Mouse (Mus musculus): ENCODE measurements at regions not wholly inside any gene's neighbourhood (a gene's known extent, or its start where the extent isn't known, plus 50 kb on each side); places are given as distances from the start of the nearest gene placed in this dataset.
"Not testable (repeated sequence)": the region's sequence is repeated elsewhere in the genome, so short reads cannot be mapped to it uniquely, and the experiment has no call there.

DNA sequence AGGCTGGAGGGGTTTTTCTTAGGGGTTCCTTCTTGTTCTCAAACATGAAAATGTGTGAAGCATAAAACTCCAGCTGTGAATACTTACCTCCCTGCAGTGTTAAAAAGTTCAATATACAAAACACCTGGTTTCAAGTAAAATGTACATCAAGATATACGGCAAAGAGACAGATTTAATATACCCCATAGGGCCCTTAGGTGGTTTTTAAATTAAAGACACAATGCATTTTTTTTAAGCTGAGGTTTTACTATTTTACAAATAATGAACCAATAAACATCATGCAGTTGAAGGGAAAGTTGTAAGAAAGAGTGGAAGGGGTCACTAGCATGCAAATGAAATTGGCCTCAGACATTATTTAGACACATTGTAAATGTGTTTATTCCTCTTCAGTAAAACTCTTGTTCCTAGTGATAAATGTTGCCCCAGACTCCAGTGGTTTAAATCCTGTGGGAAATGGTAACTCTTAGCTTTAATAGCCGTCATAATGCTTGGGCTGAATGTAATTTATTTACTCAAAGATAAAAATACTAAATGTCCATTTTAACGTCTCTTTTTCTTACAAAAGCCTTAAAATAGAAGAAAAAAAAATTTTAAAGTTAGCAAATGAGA lies 1337.9 kb downstream of the Efnb2 start:
- no peak for ATAC-seq (ENCODE audit: insufficient number of reproducible peaks, low FRiP score, low TSS enrichment)

DNA sequence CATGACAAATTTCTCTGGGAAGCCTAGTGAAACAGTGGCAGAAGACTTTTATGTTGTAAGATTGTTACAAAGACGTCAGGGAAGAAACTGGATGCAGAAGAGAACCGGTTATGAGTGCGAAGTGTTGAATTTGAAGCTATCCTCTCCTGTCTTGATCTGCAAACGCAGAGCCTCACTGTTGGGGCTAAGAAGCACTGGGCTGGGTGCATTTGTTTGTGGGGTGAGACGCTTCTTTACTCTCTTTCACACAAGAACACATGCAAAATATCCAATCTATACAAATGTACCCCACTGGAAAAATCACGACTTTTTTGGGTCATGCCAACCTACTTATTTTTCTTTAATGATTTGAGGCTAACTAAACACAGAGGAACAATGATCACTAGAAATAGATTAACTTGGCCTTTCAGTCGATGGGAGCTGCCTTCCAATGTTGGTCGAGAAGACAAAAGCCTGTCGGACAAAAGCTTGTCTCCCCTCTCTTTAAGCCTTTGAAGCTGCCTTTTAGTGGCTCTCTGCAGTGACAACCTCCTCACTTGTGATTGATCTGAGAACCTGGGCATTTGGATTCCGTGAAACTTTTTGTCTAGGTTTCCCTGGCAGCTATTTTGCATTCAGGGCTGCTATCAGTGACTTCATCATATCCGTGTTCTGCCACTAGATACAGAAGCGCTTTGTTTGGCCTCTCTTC lies 1338.5 kb downstream of the Efnb2 start:
- no peak for ATAC-seq (ENCODE audit: insufficient number of reproducible peaks, low FRiP score, low TSS enrichment)

DNA sequence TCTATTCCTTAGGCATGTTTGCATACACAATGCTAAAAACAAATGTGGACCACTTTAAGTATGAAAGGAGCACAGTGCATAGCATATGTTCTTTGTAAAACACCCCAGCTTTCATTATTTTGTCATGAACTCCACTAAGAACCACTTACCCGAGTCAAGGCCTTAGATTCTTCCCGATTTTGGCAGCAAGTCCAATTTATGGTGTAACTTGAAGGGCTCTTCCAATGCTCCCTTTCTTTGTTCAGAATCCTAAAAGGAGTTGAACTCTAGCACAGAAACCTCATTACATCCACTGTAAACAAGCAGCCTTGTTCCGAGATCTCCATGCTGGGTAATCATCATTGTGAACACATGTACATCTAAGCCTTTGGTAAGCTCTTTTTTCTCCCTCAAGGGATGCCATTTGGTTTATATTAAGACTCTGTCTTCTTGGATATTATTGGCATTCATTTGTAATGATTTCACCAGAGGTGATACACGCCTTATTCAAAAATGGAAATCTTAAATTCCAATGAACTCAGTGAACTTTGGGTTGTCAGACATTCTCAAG lies 1344.2 kb downstream of the Efnb2 start:
- no peak for ATAC-seq (ENCODE audit: insufficient number of reproducible peaks, low FRiP score, low TSS enrichment)

DNA sequence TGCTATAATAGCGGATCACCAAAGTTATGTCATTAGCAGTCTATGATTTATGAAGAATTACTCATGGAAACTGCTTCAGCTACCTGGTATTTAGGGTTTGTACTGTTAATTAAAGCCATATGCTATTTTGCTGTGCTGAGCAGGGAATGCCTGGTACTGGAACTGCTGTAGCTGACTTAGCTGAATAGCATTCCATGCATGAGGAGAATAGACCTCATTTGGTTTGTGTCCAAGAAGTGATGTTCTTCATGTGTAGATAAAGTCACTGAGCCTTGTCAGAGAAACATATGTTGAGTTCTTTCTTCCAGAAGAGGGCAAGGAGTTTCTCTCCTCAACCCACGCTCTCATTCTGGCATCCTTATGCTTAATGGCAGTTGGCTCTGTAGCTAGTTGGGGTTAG lies 1351.8 kb downstream of the Efnb2 start:
- ATAC-seq (ENCODE audit: insufficient number of reproducible peaks, low FRiP score, low TSS enrichment): no peak

DNA sequence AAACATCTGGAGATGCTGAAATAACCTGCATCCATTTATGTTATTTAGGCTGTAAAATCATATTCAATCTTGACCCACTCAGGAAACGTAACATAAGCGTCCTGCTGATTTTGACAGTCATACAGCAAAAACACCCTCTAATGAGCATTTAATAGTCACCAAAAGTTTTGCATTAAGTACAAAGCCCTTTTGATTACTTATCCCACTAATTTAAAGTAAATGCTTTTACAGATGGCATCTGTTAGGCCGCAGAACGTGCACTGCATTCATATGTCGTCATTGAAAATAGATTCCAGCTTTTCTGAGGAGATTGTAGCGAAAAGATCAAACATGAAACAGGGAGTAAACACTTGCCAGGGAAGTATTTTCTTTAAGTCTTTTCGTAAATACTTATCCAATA lies 1371.7 kb downstream of the Efnb2 start:
- no peak for ATAC-seq (ENCODE audit: insufficient number of reproducible peaks, low FRiP score, low TSS enrichment)

DNA sequence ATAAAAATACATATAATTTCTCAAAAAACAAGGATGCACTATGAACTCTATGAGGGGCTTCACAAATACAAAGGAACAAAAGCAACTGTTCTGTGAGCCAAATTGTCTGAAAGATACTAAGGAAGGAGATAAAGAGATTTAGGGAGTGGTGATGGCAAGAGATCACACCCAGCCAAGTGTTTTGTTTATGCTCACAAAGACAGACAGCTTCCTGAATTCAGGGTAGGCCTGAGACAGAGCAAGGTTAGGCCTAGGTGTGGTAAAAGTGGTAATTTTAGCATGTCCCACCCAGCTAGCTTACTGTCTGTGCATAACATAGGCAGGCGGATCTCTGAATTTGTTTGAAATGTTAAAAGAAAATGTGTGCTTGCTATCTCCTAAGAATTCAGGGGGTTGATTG lies 1374.5 kb downstream of the Efnb2 start:
- ATAC-seq (ENCODE audit: insufficient number of reproducible peaks, low FRiP score, low TSS enrichment): no peak

DNA sequence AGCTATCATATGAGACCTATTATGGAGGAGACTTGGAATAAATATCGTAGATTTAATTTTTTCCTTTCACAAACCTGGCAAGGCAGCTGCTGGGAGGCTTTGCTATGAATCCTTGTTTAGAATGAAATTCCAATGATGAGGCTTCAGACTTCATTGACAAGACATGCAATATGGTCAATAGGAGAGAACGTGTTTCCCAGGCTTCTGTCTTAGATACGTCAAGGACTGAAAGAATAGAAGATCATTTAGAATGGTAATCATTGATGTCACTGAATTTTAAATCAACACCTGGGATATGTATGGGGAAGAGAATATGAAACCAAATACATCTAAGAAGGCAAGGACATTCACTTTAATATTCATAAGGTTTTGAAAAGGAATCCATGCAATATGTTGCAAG lies 1393.6 kb downstream of the Efnb2 start:
- ATAC-seq (ENCODE audit: insufficient number of reproducible peaks, low FRiP score, low TSS enrichment): no peak

DNA sequence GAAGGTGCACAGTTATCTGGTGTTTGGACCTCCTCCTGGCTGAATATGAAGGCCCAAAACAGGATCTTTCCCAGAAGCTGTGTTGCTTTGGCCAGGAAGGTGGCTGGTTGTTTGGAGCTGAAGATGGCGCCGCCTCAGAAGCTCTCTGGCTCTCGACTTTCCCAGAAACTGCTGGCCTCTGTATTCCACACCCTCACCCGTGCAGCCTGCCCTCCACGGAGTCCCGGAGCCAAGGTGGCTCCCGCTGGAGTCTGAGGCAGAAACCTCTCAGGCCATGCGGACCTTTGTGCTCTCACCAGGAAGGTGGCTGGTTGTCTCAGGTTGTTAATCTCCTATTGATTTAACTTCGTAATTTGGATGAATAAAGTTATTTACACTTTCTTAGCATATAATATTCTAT lies 1406.7 kb downstream of the Efnb2 start:
- ATAC-seq (ENCODE audit: insufficient number of reproducible peaks, low FRiP score, low TSS enrichment): not testable (repeated sequence)

DNA sequence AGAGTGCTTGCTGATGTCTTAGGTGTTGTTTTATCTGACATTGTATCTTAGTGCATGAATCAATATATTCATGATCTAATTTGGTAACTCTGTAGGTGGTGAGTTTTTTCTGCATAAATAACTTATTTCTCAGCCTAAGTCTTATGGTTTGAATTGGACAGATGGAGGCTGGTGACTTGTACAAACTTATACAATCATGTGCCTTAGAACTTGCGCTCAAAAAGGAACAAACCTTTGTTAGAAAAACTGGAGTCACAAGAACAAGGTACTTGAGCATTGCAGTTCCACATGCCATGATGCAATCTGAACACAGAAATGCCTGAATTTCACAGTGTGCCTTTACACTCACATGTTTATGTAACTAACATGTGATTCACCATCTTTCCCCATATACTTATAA lies 1420.7 kb downstream of the Efnb2 start:
- no peak for ATAC-seq (ENCODE audit: insufficient number of reproducible peaks, low FRiP score, low TSS enrichment)

DNA sequence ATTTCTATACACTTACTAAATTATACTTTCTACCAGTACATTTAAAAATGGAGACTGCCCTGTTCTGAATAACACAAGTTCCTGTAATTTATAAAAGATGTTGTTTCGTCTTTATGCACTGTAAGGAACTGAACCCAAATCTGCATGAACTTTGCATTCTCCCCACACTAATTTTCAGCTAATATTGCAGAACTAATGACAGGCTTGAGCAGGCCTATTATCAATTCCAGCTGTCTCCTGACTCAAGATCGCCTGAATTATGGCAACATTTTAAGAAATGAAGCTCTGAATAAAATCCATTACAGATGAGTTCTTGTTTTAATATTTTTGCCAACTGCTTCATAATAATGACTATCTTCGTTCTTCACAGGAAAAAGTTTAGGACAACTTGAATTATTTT lies 1427.0 kb downstream of the Efnb2 start:
- ATAC-seq (ENCODE audit: insufficient number of reproducible peaks, low FRiP score, low TSS enrichment): no peak

DNA sequence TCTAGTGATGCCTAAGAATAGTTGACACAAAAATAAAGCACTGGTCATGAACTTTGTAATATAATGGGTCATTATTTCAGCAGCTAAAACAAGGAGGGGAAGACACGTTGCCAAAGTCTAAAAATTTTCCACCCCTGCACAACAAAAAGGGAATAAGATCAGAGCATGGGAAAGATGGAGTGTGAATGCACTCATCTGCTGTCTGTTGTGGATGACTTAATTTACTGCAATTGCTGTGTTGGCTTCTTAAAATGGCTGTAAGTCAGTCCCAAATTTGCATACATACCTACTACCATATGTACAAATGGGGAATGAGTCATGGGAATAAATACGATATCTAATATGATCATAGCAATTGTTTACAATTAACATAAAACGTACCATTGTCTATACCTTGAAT lies 1441.7 kb downstream of the Efnb2 start:
- no peak for ATAC-seq (ENCODE audit: insufficient number of reproducible peaks, low FRiP score, low TSS enrichment)

DNA sequence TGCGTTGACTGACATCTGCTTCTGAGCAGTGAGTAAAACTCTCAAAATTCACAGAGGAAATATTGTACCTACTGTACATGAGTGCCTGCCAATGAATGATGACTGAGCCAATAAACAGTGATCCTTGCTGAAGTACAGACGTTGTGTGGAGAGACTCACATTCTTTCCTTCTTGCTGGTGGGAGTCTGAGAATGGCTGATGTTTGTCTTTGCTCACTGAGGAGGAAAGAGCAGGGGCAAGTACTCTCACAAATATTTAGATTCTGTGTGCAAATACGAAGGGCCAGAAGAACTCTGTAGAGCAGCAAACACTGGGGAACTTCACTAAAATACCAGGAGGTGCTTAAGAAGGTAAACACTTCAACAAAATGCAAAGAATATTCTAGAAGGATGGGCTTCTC lies 1453.9 kb downstream of the Efnb2 start:
- ATAC-seq (ENCODE audit: insufficient number of reproducible peaks, low FRiP score, low TSS enrichment): no peak

DNA sequence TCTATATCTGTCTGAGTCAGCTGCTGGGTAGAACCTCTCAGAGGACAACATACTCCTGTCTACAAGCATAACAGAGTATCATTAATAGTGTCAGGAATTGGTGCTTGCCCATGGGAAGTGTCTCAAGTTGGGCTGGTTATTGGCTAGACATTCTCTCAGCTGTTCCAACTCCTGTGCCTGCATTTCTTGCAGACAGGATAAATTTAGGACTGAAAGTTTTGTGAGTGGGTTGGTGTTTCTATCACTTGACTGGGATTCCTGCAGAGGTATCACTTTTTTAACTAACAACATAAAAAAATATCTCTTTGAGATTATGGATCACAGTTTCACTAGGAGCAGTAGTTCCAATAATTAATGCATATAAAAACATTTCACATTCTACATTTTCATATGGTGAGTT lies 1454.4 kb downstream of the Efnb2 start:
- ATAC-seq (ENCODE audit: insufficient number of reproducible peaks, low FRiP score, low TSS enrichment): no peak

DNA sequence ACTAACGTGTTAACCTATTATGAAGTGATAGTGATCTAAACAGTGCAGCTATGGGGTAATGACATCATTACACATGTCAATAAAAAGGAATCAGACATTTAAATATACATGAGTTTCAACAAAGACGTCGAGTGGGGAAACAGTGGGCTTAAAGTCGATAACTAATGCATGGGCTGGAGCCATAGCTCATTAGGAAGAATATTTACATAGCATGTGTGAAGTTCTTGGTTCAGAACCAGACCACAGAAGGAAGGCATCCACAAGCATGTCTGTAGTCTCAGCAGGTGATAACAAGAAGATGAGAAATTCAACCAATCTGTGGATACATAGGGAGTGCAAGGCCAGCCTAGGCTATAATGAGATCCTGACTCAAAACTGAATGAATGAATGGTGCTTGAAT lies 1456.0 kb downstream of the Efnb2 start:
- no peak for ATAC-seq (ENCODE audit: insufficient number of reproducible peaks, low FRiP score, low TSS enrichment)

DNA sequence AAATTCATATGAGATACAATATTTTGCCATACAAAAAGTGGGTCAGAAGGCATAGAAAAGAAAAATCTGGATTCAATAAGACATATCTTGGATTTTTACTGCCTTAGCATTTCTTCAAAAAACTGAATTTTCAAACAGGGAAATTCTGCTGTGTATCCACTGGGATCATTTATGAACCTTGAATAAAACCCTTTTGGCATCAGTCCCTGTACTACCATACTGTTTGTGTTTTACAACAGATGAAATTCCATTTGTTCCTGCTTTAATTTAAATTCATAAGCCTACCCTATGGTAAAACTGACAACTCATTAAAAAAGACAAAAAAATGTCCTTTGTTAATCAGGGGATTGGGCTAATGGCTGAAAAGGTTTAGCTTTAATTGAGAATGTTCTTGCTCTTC lies 1470.3 kb downstream of the Efnb2 start:
- ATAC-seq (ENCODE audit: insufficient number of reproducible peaks, low FRiP score, low TSS enrichment): no peak

DNA sequence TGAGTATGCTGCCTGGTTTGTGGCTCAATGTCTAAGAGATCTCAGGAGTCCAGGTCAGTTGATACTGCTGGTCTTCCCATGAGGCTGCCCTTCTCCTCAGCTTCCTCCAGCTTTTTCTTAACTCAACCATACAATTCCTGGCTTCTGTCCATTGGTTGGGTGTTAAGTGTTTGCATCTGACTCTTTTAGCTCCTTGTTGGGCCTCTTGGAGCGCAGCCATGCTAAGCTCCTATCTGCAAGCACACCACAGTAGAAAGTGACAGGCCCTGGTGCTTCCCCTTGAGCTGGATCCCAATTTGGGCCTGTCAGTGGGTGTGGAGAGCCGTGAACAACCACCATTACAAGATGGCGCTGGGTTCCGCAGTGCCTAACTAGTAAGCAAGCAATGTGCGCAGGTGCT lies 1497.7 kb downstream of the Efnb2 start:
- no peak for ATAC-seq (ENCODE audit: insufficient number of reproducible peaks, low FRiP score, low TSS enrichment)

DNA sequence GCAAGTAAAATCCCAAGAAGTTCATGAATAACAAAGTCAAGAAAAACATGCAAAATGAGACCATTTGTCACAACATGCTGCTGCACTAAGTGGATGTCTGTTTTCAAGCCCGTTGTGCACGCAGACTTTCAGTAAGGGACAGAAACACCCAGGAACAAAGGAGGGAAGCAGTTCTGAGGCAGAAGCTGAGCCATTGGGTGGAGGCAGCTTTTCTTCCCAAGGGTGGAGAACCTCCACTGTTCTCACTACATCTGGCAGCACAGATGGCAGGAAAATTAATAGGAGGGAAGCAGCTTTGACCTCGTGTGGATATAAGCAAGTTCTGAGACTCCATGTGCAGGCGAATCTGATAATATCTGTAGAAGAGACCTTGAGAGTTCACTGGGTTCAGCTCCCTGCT lies 1529.3 kb downstream of the Efnb2 start:
- ATAC-seq (ENCODE audit: insufficient number of reproducible peaks, low FRiP score, low TSS enrichment): 0 out of 2 replicates have a peak, but pooled peaks have one; percentile 3

DNA sequence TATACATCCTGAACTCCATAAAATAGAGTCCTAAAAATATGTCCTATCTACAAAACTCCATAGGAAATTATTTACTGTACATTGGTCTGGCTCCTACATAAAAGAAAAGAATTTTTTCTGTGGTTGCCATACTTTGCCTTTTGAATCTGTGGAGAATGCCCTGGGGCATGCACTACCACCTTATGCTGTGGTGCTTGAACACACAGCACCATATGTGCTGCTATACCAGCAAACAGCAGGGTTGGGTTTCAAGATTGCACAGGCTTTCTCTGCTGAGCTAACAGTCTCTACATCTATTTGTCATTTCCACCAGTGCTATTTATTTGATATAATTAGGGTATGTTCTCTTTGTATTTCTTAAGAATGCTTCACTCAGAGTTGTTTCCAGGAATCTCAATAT lies 1552.2 kb downstream of the Efnb2 start:
- ATAC-seq (ENCODE audit: insufficient number of reproducible peaks, low FRiP score, low TSS enrichment): no peak

DNA sequence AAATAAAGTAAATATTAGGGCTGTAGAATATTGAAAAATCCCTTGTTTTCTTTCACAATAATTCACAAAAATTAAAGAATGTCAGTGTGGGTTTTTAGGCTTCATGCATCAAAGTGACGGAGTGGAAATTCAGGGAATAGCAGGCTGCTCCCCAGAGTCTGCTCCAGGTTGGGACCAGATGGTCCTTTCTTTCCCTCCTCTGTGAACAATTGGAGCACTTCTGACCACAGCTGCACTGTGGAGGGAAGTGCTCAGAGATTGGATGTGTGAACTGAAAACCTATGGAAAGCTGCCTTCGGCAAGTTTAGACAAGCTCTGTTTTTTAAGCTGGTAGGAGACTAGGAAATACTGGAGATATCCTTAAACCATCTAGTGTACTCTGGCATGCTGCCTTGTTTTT lies 1563.5 kb downstream of the Efnb2 start:
- ATAC-seq (ENCODE audit: insufficient number of reproducible peaks, low FRiP score, low TSS enrichment): no peak

DNA sequence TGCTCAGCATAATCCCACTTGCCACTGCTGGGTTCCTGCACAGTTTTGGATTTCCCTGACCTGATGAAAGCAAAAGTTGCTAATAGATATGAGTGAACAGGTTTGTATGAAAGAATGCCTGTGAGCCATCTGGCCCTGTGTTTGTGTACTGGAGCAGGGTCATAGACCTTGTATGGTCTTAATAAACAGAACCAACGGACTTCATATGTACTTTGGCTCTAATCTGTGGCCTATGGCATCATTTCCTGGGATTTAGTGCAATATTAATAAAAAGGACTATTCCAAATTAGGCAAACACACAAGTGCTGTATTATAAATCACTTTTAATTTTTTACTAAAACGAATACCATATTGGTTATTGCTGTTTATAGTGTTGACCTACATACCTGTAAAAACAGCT lies 1568.2 kb downstream of the Efnb2 start:
- no peak for ATAC-seq (ENCODE audit: insufficient number of reproducible peaks, low FRiP score, low TSS enrichment)

DNA sequence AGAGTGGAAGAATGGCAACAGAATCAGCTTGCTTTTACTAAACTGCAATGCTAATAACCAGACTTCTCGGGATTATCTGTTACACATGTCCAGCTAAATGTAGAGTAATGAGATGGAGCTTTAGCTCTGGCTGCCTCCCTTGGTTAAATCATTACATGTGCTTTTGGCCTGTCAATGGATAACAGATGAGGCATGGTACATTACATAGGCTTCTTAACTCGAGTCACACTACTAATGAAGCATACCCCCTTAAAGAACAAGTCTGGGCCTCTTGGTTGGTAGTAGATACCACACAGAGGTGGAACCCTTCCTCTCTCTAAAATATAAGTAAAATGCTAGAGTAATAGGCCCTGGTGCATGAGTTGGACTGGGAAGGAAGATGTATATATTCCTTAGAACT lies 1572.9 kb downstream of the Efnb2 start:
- ATAC-seq (ENCODE audit: insufficient number of reproducible peaks, low FRiP score, low TSS enrichment): no peak

DNA sequence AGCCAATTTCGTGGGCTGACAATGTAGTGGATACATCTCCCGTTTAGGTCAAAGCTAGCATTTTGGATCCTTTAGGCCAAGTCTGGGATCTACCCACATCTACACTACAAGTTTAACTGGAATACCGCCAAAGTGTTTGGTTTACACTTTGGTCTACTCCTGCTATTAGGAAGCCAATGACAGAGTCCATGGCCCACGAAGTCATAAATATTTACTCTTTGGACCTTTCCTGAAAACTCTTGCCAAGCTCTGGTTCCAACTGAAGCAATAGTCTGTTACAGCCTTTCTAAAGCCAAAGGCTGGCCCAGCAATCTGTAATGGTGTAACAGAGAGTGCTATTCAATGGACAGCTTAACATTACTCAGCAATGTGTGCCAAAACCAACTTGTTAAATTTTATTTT lies 1600.8 kb downstream of the Efnb2 start:
- ATAC-seq (ENCODE audit: insufficient number of reproducible peaks, low FRiP score, low TSS enrichment): no peak
